Mouse (Mus musculus) adrenal gland, adult (tissue): ENCODE results near the gene Kif24.

Source experiments
- DNase-seq, 2 experiments: peaks; one replicate each; pipeline ENCODE4 v3.0.0; 2022 to 2023; ENCODE audit warnings: low spot score in 1 of 2; ENCODE audit not compliant: inconsistent age in 2 of 2

Kif24 gene

GRCm38 (mm10) chr4:41464345-41465286 lies at the start of gene Kif24, which contains the start of gene Nudt2:
Gene Kif24 (minus strand): TSS chr4:41464887.
Gene Nudt2 (plus strand): TSS chr4:41465151.
- peak; percentile 99 for DNase-seq

- DNase-seq, result no peak
Observed at GRCm38 (mm10) chr4:41513714-41514113, 49.0 kb upstream of the Kif24 start.

GRCm38 (mm10) chr4:41513309-41513708 lies 48.6 kb upstream of the Kif24 start:
- no peak for DNase-seq

- DNase-seq, result peak in 1 of 2 experiments; percentile 31
Observed at GRCm38 (mm10) chr4:41507998-41508397, 43.3 kb upstream of the Kif24 start.

- peak in 1 of 2 experiments; percentile 46 for DNase-seq
Observed at GRCm38 (mm10) chr4:41507326-41507924, 42.7 kb upstream of the Kif24 start.

GRCm38 (mm10) chr4:41506906-41507305 lies 42.2 kb upstream of the Kif24 start:
- peak; percentile 92 to 96 for DNase-seq

- peak; percentile 81 to 91 for DNase-seq
Observed at GRCm38 (mm10) chr4:41506156-41506555, 41.5 kb upstream of the Kif24 start.

GRCm38 (mm10) chr4:41505131-41505551 lies 40.5 kb upstream of the Kif24 start:
- DNase-seq, result peak; percentile 63 to 83

GRCm38 (mm10) chr4:41504325-41504724 lies 39.6 kb upstream of the Kif24 start:
- DNase-seq, result no peak

- peak; percentile 99 to 100 for DNase-seq
Observed at GRCm38 (mm10) chr4:41502986-41503412, 38.3 kb upstream of the Kif24 start, which contains the start of gene AI464131. Gene AI464131 (minus strand): TSS chr4:41503076.

GRCm38 (mm10) chr4:41502171-41502940 lies 37.7 kb upstream of the Kif24 start:
- no peak for DNase-seq

GRCm38 (mm10) chr4:41500787-41501186 lies 36.1 kb upstream of the Kif24 start:
- DNase-seq, result no peak

- no peak for DNase-seq
Observed at GRCm38 (mm10) chr4:41499619-41500018, 34.9 kb upstream of the Kif24 start.

GRCm38 (mm10) chr4:41498921-41499391 lies 34.3 kb upstream of the Kif24 start:
- peak; percentile 39 to 68 for DNase-seq

GRCm38 (mm10) chr4:41497995-41498845 lies 33.5 kb upstream of the Kif24 start:
- DNase-seq, result peak in 1 of 2 experiments; percentile 35

GRCm38 (mm10) chr4:41497579-41497978 lies 32.9 kb upstream of the Kif24 start:
- peak in 1 of 2 experiments; percentile 28 for DNase-seq

- DNase-seq, result no peak
Observed at GRCm38 (mm10) chr4:41497046-41497445, 32.4 kb upstream of the Kif24 start.

- DNase-seq, result peak in 1 of 2 experiments; percentile 59
Observed at GRCm38 (mm10) chr4:41495850-41496249, 31.2 kb upstream of the Kif24 start.

GRCm38 (mm10) chr4:41495076-41495475 lies 30.4 kb upstream of the Kif24 start:
- DNase-seq, result no peak

GRCm38 (mm10) chr4:41494378-41494777 lies 29.7 kb upstream of the Kif24 start:
- peak in 1 of 2 experiments; percentile 35 for DNase-seq
